Mouse (Mus musculus) heart, postnatal 0 days (tissue): ENCODE results near the gene Wdr5b. TPM values are rescaled to one million over a fixed set of nuclear protein-coding genes. Genes with fewer than 3 reads are reported as not detected.
A peak's percentile ranks its signal among the peaks of the same experiment; 100 is the strongest.

Source experiments
- ATAC-seq: fragments of 200-750 bp; cut with Nextera tagmentation; 2 replicates; pipeline ENCODE4 v1.8.0; 2017; ENCODE audit warnings: low read depth, moderate number of reproducible peaks, moderate library complexity; ENCODE audit not compliant: insufficient read depth
- DNase-seq: peaks from one replicate; pipeline ENCODE4 v3.0.0-alpha.2; 2016; ENCODE audit warnings: low spot score
- H3K27ac ChIP-seq: fragments of 300-500 bp; sonication (generic); 2 replicates; pipeline ENCODE4 v1.5.1; 2014; ENCODE audit warnings: low read depth, mild to moderate bottlenecking
- H3K27me3 ChIP-seq: fragments of 300-500 bp; sonication (generic); 2 replicates; pipeline ENCODE4 v1.6.1; 2014; ENCODE audit warnings: low read length, mixed read lengths; ENCODE audit not compliant: control insufficient read depth, insufficient read depth
- H3K36me3 ChIP-seq: fragments of 300-500 bp; sonication (generic); replicated peaks from 2 replicates; pipeline ENCODE4 v1.6.1; 2014; ENCODE audit warnings: low read length, mixed read lengths; ENCODE audit not compliant: control insufficient read depth, insufficient read depth
- H3K4me1 ChIP-seq: fragments of 300-500 bp; sonication (generic); 2 replicates; pipeline ENCODE4 v1.6.1; 2014; ENCODE audit warnings: antibody characterized with exemption; ENCODE audit not compliant: control insufficient read depth, insufficient read depth
- H3K4me2 ChIP-seq: fragments of 300-500 bp; sonication (generic); 2 replicates; pipeline ENCODE4 v1.6.1; 2014; ENCODE audit warnings: low read depth, mild to moderate bottlenecking, low read length, moderate library complexity
- H3K4me3 ChIP-seq: fragments of 300-500 bp; sonication (generic); 2 replicates; pipeline ENCODE4 v1.5.1; 2014; ENCODE audit warnings: low read depth, low read length
- H3K9ac ChIP-seq: fragments of 300-500 bp; sonication (generic); replicated peaks from 2 replicates; pipeline ENCODE4 v1.6.1; 2014; ENCODE audit warnings: low read depth, low read length, mixed read lengths
- H3K9me3 ChIP-seq: fragments of 300-500 bp; sonication (generic); replicated peaks from 2 replicates; pipeline ENCODE4 v1.6.1; 2016; ENCODE audit warnings: low read length; ENCODE audit not compliant: control insufficient read depth
- CTCF ChIP-seq: IDR thresholded peaks from 2 replicates; pipeline ENCODE4 v1.5.1; 2016; ENCODE audit warnings: antibody characterized with exemption, control low read depth, low read depth
- EP300 ChIP-seq: IDR thresholded peaks from 2 replicates; pipeline ENCODE4 v1.6.1; 2016; ENCODE audit warnings: antibody characterized with exemption, low read depth
- WGBS: fragments of 180-500 bp; shearing (Covaris S2); extraction: QIAGEN DNeasy Blood & Tissue Kit; methylation state at CpG from one replicate; pipeline ENCODE4 v1.1.7; 2014; 5-methylcytosine and 5-hydroxymethylcytosine counted together
- polyA plus RNA-seq: library from polyadenylated mRNA; unstranded; fragments of >200 nt; fragmentation: Nextera tagmentation; extraction: Ambion mirVana; gene quantifications from 2 replicates; pipeline ENCODE4 v1.2.1, GENCODE M21; 2015
- total RNA-seq: library from RNA; depleted of rRNA; stranded (reverse); fragments of >200 nt; gene quantifications from 2 replicates; pipeline ENCODE4 v1.2.3, GENCODE M21; 2014; ENCODE audit warnings: low replicate concordance

Wdr5b gene
- total and polyA plus RNA-seq, 2 experiments from 2014 or later, result 5.4 to 6.8 TPM

- Histone ChIP-seq H3K36me3 (0 out of 2 replicates have a peak, but pooled peaks cover 10% of the 10 kb centered on the region), H3K4me1 (peaks cover 52% of the 10 kb centered on the region), H3K4me2 (no peak overlapping the region), H3K9me3 (no peaks in the 10 kb centered on the region), H3K9ac (0 out of 2 replicates have a peak overlapping the region, but pooled peaks have one; percentile 24), H3K27me3 (no peaks in the 10 kb centered on the region), H3K27ac (peak overlapping the region; percentile 70), H3K4me3 (no peak overlapping the region)
- WGBS, result 58% methylated on average over 2 of the region's 2 CpGs
- TF ChIP-seq CTCF (no peak), EP300 (no peak)
- DNase-seq (no peak), ATAC-seq (no peak)
Observed at GRCm38 (mm10) chr16:36063315-36063714, 22.3 kb downstream of the Wdr5b start.

DNA sequence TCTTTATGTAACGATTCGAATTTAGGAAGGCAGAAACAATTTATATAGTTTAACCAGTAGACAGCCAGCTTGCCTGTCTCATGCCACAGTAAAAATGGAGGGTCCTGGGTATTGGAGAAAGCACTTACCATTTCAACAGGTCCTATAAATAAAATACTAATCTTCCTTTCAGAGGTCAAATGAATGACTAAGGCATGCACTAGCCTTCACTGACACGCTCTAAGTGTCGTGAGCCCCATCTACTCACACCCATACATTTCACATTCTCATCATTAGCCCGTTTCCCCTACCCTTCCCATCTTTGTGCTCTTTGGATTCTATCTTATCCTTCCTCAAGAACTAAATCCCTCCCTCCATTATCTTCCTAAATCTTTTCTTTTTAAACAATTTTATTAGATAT is 23.9 kb downstream of the Wdr5b start:
- peak; percentile 78 for DNase-seq
- Histone ChIP-seq H3K36me3 (peaks cover 10% of the 10 kb centered on the region; the same call in 1 of the 2 replicates), H3K4me2 (no peak overlapping the region), H3K9ac (no peak overlapping the region), H3K4me3 (no peak overlapping the region), H3K4me1 (peaks cover 46% of the 10 kb centered on the region), H3K27me3 (no peaks in the 10 kb centered on the region), H3K9me3 (no peaks in the 10 kb centered on the region), H3K27ac (peak overlapping the region; percentile 70)
- 29% methylated on average over 5 of the region's 5 CpGs for WGBS
- peak; percentile 66 for ATAC-seq
- TF ChIP-seq CTCF, result no peak
- no peak for TF ChIP-seq EP300

GRCm38 (mm10) chr16:36067694-36068093 is 26.7 kb downstream of the Wdr5b start:
- 37% methylated on average over 2 of the region's 2 CpGs for WGBS
- H3K27ac ChIP-seq, result peak overlapping the region; percentile 10
- peaks cover 44% of the 10 kb centered on the region for H3K4me1 ChIP-seq
- DNase-seq, result no peak
- 0 out of 2 replicates have a peak overlapping the region, but pooled peaks have one; percentile 19 for H3K9ac ChIP-seq
- H3K27me3 ChIP-seq, result no peaks in the 10 kb centered on the region
- ATAC-seq, result no peak
- no peaks in the 10 kb centered on the region for H3K9me3 ChIP-seq
- no peak overlapping the region for H3K4me3 ChIP-seq
- no peaks in the 10 kb centered on the region; the same call in 1 of the 2 replicates for H3K36me3 ChIP-seq
- no peak overlapping the region for H3K4me2 ChIP-seq
- TF ChIP-seq CTCF, result no peak; the same call in 1 of the 2 replicates
- no peak for TF ChIP-seq EP300

DNA sequence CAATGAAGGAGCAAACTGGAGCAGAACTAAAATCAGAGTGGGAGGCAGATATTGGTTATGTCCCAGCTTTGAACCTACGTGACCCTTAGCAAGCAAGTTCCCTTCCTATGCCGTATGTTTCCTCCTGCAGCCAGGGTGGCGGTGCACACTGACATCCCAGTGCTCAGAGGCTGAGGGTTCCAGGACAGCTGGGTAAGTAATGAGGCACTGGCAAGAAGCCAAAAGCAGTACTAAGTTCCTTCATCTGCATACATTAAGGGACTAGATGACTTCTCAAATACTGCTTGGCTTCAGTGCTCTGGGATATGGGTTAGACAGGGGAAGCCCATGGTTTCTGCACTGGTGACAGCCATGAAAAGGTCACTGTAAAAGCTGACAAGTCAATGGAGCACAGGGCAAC is 27.4 kb downstream of the Wdr5b start:
- no peaks in the 10 kb centered on the region; the same call in 1 of the 2 replicates for H3K36me3 ChIP-seq
- peak overlapping the region; percentile 10 for H3K27ac ChIP-seq
- ATAC-seq (no peak), DNase-seq (no peak)
- H3K9me3 ChIP-seq, result no peaks in the 10 kb centered on the region
- H3K4me2 ChIP-seq, result peak overlapping the region; percentile 87
- no peak overlapping the region for H3K4me3 ChIP-seq
- H3K4me1 ChIP-seq, result peaks cover 42% of the 10 kb centered on the region
- H3K27me3 ChIP-seq, result no peaks in the 10 kb centered on the region
- TF ChIP-seq EP300, result no peak
- no peak for TF ChIP-seq CTCF
- no peak overlapping the region; the same call in 1 of the 2 replicates for H3K9ac ChIP-seq
- 37% methylated on average over 3 of the region's 3 CpGs for WGBS

DNA sequence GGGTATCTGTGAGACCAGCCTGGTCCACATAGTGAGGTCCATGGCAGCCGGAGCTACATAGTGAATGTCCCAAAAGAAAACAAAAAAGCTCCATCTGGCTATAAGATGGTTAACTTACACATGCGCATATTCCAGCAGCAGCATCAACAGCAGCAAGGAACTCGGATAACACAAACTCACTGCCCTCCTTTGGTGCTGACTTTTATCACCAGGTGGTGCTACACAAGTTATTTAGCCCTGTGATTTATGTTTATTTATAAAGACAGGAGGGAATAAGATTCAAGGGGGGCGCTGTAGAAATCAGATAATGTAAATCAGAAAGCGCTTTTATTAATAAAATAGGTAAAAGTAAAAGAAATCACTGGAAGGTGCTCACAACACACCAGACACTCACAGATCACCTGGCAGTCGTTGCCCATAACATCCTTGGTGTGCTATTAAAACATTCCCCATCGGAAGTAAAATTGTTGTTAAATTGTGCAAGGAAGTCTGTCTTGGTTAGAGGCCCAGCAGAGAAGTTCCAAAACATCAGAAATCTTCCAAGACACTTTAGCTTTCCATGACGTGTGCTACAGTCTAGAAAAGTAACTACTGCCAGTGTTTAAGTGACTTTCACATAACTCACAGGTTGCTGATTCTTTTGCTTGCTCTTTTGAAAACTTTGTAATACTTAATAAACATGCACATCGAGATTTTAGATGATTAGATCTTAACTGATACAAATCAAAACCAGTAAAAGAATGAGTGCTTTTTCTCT is 29.0 kb downstream of the Wdr5b start:
- Histone ChIP-seq H3K9ac (peak overlapping the region; percentile 92), H3K4me2 (peak overlapping the region; percentile 87), H3K4me3 (peak overlapping the region; percentile 86), H3K36me3 (no peaks in the 10 kb centered on the region; the same call in 1 of the 2 replicates), H3K27ac (peak overlapping the region; percentile 100), H3K4me1 (peaks cover 27% of the 10 kb centered on the region), H3K27me3 (no peaks in the 10 kb centered on the region), H3K9me3 (no peaks in the 10 kb centered on the region)
- no peak for ATAC-seq
- TF ChIP-seq CTCF, result peak; percentile 13; the same call in 1 of the 2 replicates
- no peak for TF ChIP-seq EP300
- DNase-seq, result no peak
- WGBS, result 15% methylated on average over 9 of the region's 9 CpGs
